Mouse (Mus musculus) embryonic stem cell, embryonic (primary cell): ENCODE measurements around the gene Esf1.
"Not testable (repeated sequence)": the region's sequence is repeated elsewhere in the genome, so short reads cannot be mapped to it uniquely, and the experiment has no call there.

Experiments
- CTCF ChIA-PET, 4 experiments: fragments of 300-600 bp in 2 of 4; fragments of 350-600 bp in 2 of 4; sonication (Branson Sonifier 250); formaldehyde crosslinking; loops; one replicate each; lab custom pipeline; 2022; ENCODE audit warnings: inconsistent platforms in 2 of 4; lab: Charles Lee
- POLR2A ChIA-PET, 4 experiments: fragments of 300-600 bp in 2 of 4; fragments of 350-600 bp in 2 of 4; sonication (Branson Sonifier 250); formaldehyde crosslinking; loops; one replicate each; lab custom pipeline; 2022; ENCODE audit warnings: antibody characterized with exemption in 4 of 4, inconsistent platforms in 1 of 4; lab: Charles Lee

Esf1 gene

GRCm38 (mm10) chr2:140170127-140170802 is at the start of gene Esf1, which contains the start of gene Ndufaf5:
TSS of gene Esf1 (minus strand) at chr2:140170564.
TSS of gene Ndufaf5 (plus strand) at chr2:140170649.
- CTCF ChIA-PET, result interaction anchor here in 3 of 4 experiments (0.5 to 2.2 kb wide), 6 partner anchors 11 to 206 kb away, joined by 3 to 11 read pairs (median 4); no protein-coding TSS in a partner anchor
- POLR2A ChIA-PET, result interaction anchor here in 3 of 4 experiments (0.8 to 3.3 kb wide), 23 partner anchors 8 to 227 kb away, joined by 3 to 18 read pairs (median 5); partner anchors contain the start of gene Tasp1 (in 2 of the 3)

GRCm38 (mm10) chr2:140215965-140216364 is 45.6 kb upstream of the Esf1 start:
- CTCF ChIA-PET, result no interaction called here
- POLR2A ChIA-PET, result interaction anchor here in 1 of 4 experiments (1.1 kb wide), 1 partner anchor 29 kb away, joined by 4 read pairs; no protein-coding TSS in a partner anchor

- ChIA-PET POLR2A (interaction anchor here in 1 of 4 experiments (1.1 kb wide), 1 partner anchor 28 kb away, joined by 4 read pairs; no protein-coding TSS in a partner anchor), CTCF (no interaction called here)
These were observed 45.1 kb upstream of the Esf1 start for GRCm38 (mm10) chr2:140215415-140215814.

- POLR2A ChIA-PET, result interaction anchor here in 1 of 4 experiments (1.1 to 1.6 kb wide), 2 partner anchors 10 to 16 kb away, joined by 3 to 4 read pairs; no protein-coding TSS in a partner anchor
- CTCF ChIA-PET, result no interaction called here
These were observed 44.2 kb upstream of the Esf1 start for GRCm38 (mm10) chr2:140214519-140215027.

- POLR2A ChIA-PET, result interaction anchor here in 1 of 4 experiments (0.6 to 1.4 kb wide), 2 partner anchors 17 to 33 kb away, joined by 3 to 4 read pairs; partner anchors contain the start of genes Esf1 and Ndufaf5
- CTCF ChIA-PET, result no interaction called here
These were observed 33.4 kb upstream of the Esf1 start for GRCm38 (mm10) chr2:140203756-140204155.

GRCm38 (mm10) chr2:140202573-140202972 is 32.2 kb upstream of the Esf1 start:
- POLR2A ChIA-PET, result interaction anchor here in 1 of 4 experiments (3.8 kb wide), 1 partner anchor 13 kb away, joined by 14 read pairs; no protein-coding TSS in a partner anchor
- CTCF ChIA-PET, result interaction anchor here in 1 of 4 experiments (0.6 to 1.0 kb wide), 2 partner anchors 43 to 337 kb away, joined by 3 read pairs; no protein-coding TSS in a partner anchor

- ChIA-PET CTCF (interaction anchor here in 1 of 4 experiments (0.6 to 1.1 kb wide), 2 partner anchors 8 to 47 kb away, joined by 3 read pairs; no protein-coding TSS in a partner anchor), POLR2A (interaction anchor here in 3 of 4 experiments (0.5 to 3.8 kb wide), 4 partner anchors 11 to 220 kb away, joined by 3 to 14 read pairs (median 4); partner anchors contain the start of gene Macrod2 (in 1 of the 3))
These were observed 30.3 kb upstream of the Esf1 start for GRCm38 (mm10) chr2:140200713-140201112.

GRCm38 (mm10) chr2:140185685-140186210 is 15.4 kb upstream of the Esf1 start:
- ChIA-PET CTCF (interaction anchor here in 3 of 4 experiments (0.9 to 1.4 kb wide), 4 partner anchors 15 to 218 kb away, joined by 3 to 5 read pairs (median 3); partner anchors contain the start of genes Esf1 (in 1 of the 3) and Ndufaf5 (in 1 of the 3)), POLR2A (interaction anchor here in 3 of 4 experiments (1.2 to 3.1 kb wide), 9 partner anchors 9 to 209 kb away, joined by 3 to 18 read pairs (median 5); partner anchors contain the start of genes Esf1 (in 2 of the 3), Ndufaf5 (in 2 of the 3) and Macrod2 (in 1 of the 3))

- POLR2A ChIA-PET, result interaction anchor here in 3 of 4 experiments (0.8 to 3.3 kb wide), 21 partner anchors 8 to 105 kb away, joined by 3 to 18 read pairs (median 6); partner anchors contain the start of gene Tasp1 (in 2 of the 3)
- CTCF ChIA-PET, result interaction anchor here in 2 of 4 experiments (0.5 to 2.2 kb wide), 5 partner anchors 12 to 207 kb away, joined by 3 to 11 read pairs (median 3); no protein-coding TSS in a partner anchor
These were observed 614 bp upstream of the Esf1 start for GRCm38 (mm10) chr2:140170803-140171553.

GRCm38 (mm10) chr2:140169057-140169456 is 1.3 kb downstream of the Esf1 start:
- ChIA-PET CTCF (interaction anchor here in 3 of 4 experiments (0.6 to 1.9 kb wide), 3 partner anchors 10 to 191 kb away, joined by 4 to 7 read pairs (median 4); no protein-coding TSS in a partner anchor), POLR2A (interaction anchor here in 2 of 4 experiments (0.6 to 3.3 kb wide), 4 partner anchors 10 to 32 kb away, joined by 3 to 16 read pairs (median 10); no protein-coding TSS in a partner anchor)

- ChIA-PET POLR2A (interaction anchor here in 1 of 4 experiments (0.7 kb wide), 1 partner anchor 17 kb away, joined by 3 read pairs; no protein-coding TSS in a partner anchor), CTCF (no interaction called here)
These were observed 7.0 kb downstream of the Esf1 start for GRCm38 (mm10) chr2:140163351-140163854.

GRCm38 (mm10) chr2:140159186-140159730 is 11.1 kb downstream of the Esf1 start:
- ChIA-PET CTCF (interaction anchor here (0.6 to 1.9 kb wide), 15 partner anchors 9 to 781 kb away, joined by 3 to 11 read pairs (median 3); partner anchors contain the start of genes Esf1 (in 2 of the 4) and Ndufaf5 (in 2 of the 4)), POLR2A (interaction anchor here in 3 of 4 experiments (0.6 to 2.1 kb wide), 7 partner anchors 10 to 113 kb away, joined by 3 to 16 read pairs (median 4); partner anchors contain the start of genes Esf1 (in 2 of the 3) and Ndufaf5 (in 2 of the 3))

- CTCF ChIA-PET, result not testable (repeated sequence)
- POLR2A ChIA-PET, result interaction anchor here in 1 of 4 experiments (0.7 kb wide), 1 partner anchor 667 kb away, joined by 3 read pairs; no protein-coding TSS in a partner anchor
These were observed 18.6 kb downstream of the Esf1 start, which contains the start of gene Gm17374 for GRCm38 (mm10) chr2:140151743-140152142. TSS of gene Gm17374 (plus strand) at chr2:140152043.

- POLR2A ChIA-PET, result interaction anchor here in 1 of 4 experiments (1.4 kb wide), 1 partner anchor 45 kb away, joined by 8 read pairs; the partner anchor contains the start of genes Esf1 and Ndufaf5
These were observed 44.8 kb downstream of the Esf1 start for GRCm38 (mm10) chr2:140125516-140125915.

GRCm38 (mm10) chr2:140113851-140114250 is 56.5 kb downstream of the Esf1 start:
- POLR2A ChIA-PET, result interaction anchor here in 1 of 4 experiments (0.5 kb wide), 1 partner anchor 24 kb away, joined by 5 read pairs; no protein-coding TSS in a partner anchor
- CTCF ChIA-PET, result no interaction called here

More at GRCm38 (mm10) chr2:140125516-140125915, 44.8 kb downstream of the Esf1 start:
- CTCF ChIA-PET, result interaction anchor here in 1 of 4 experiments (0.8 to 1.3 kb wide), 2 partner anchors 29 to 60 kb away, joined by 3 to 5 read pairs; no protein-coding TSS in a partner anchor

- ChIA-PET CTCF (no interaction called here), POLR2A (no interaction called here)
These were observed 61.4 kb downstream of the Esf1 start for GRCm38 (mm10) chr2:140108945-140109344.
